Mouse (Mus musculus) frontal cortex, adult 2 months (tissue): ENCODE data around the gene Ms4a4d. TPM values are rescaled to one million over a fixed set of nuclear protein-coding genes. Genes with fewer than 3 reads are reported as not detected.
"Not testable (repeated sequence)": the region's sequence is repeated elsewhere in the genome, so short reads cannot be mapped to it uniquely, and the experiment has no call there.

Experiments used
- DNase-seq, 2 experiments: peaks; one replicate each; pipeline ENCODE4 v3.0.0; 2022; ENCODE audit warnings: low spot score in 1 of 2; ENCODE audit errors: extremely low spot score in 1 of 2
- polyA plus RNA-seq: library from polyadenylated mRNA; depleted of rRNA; stranded (reverse); fragments of >200 nt; gene quantifications from 2 replicates; pipeline ENCODE4 v1.2.3, GENCODE M21; 2012; rRNA removed

Ms4a4d gene
- polyA plus RNA-seq, 1 experiment, result not detected

DNA sequence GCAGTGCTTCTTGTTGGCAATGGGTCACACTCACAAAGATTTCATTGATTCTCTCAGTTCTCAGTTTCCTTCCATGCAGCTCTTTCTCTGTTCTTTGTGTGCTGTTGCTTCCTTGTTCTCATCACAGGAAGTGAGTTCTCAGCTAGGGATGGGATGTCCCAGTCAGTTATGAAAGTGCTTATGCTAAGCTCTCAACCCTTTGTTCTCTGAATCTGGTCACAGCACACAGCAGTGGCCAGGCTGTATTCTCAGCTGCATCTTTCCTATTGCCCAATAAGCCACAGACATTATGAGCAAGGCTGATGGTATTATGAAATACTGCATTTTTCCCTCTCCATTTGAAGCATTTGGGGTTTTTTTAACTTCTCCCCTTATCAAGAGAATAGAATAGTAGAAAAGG, 23.0 kb downstream of the Ms4a4d start:
- not testable (repeated sequence) for DNase-seq

DNA sequence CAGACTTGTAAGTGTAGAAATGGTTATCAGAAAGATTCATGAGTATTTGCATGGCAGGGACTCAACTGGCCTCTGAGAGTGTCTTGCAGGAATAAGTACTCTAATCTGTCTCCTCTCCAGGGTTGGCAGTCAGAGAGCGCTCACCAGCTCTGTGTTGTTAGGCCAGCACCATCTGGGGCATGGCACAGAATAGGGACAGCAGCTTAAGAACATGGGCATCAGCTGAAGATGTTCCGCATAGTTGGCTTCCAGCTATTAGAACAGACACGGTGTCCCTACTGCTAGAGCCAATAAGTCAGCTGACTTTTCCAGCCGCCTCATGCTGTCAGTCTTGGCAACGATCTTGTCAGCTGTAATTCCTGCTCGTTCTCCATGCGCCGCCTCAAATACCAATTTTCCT, 38.4 kb downstream of the Ms4a4d start:
- no peak for DNase-seq

DNA sequence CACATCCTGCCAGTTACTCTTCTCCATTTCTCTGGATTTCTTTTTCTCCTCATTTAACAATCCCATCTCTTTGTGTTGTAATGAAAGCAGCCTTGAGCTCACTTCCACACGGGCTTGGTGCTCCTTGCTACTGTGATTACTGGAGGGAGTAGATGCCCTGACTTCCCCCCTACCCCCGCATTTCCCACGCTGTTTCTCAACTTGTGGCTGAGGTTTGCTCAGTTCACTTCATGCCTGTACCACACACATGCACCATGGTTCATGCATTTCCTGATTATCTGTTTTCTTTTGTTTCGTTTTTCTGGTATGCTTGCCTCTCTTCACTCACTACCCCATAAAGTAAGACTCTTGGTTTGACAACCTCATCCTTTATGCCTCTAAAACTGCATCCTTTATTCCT, 52.6 kb downstream of the Ms4a4d start:
- no peak for DNase-seq

DNA sequence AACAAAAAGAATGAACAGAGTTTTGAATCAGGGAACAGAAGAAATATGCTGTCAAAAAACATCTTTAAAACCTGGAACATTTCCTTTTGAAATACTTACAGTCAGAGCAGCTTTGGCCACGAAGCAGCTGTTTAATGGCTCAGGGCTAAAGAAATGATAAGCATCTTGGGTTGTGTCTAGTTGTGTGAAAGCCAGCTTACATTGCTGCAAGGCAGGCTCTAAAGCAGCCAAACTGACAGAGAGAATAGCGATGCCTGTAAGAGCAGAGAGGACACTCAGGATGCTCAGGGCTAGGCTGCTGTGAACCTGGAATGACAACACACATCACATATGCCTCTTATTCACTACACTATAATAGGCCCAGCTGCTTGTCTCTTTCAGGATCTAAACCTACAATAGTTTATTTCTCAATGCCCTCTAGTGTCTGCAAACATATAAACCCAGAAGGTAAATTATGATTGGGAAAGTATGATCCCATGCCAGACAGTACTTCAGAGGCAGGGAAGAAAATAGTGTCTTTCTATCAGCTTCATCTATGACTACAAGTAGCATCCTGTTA, 53.4 kb downstream of the Ms4a4d start:
- no peak for DNase-seq

DNA sequence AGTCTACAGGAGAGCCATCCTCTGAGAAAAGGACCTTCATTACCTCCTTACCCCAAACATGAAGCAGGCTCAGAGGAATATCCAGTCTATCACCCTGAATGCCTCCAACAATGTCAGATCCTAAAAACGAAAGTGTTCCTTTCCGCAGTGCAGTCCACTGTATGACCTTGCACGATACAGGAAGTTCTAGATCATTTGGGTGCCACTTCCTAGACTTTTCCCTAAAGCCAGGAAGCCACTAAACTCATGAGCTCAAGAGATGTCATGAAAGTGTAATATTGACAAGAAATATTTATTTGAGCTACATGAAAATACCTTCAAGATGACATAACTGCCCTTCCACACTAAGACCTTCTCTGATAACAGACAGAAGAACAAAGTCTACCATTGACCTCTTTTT, 64.7 kb downstream of the Ms4a4d start:
- DNase-seq, result no peak

DNA sequence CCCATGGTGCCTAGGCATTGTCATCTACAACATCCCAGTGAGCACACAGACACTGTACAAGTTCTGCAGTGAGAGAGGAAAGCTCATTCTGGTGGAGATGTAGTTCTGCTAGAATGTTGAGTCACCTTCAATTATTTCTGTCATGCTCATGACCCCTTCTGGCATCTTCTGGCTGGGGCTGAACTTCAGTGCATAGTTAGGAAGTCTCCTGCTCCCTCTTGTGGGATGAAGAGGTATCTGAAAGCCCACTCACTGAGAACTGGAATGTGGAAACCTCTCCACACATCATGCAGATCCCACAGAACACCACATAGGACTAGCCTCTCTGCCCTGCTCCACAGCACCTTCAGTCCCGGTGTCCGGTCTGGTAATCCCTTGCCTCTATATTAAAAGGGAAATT, 65.4 kb downstream of the Ms4a4d start:
- peak in 1 of 2 experiments; percentile 61 for DNase-seq

DNA sequence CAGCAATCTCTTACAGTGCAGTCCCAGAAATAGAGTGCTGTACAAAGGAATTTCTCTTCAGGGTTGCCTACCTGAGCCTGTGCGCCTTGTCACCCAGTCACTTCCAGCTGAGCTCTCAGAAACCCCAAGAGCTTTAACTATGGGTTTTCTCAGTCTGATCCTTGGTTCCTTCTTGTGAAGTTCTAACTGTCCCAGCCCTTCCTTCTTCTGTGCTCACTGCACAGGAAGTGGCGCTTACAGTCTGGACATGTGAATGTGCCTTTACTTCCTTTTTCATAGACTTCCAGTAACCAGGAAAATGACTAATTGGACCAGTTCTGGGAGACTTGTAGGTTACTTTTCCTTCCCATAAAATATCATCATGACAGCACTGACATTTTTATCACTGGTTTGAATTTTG, 68.0 kb downstream of the Ms4a4d start, which contains the start of gene Ms4a6d:
TSS of gene Ms4a6d (minus strand) at position 247 of the 400 bp plus-strand sequence.
- DNase-seq, result no peak

Other genes starting within 250 kb of the Ms4a4d start
- gene Ms4a14, start 222.3 kb upstream of the Ms4a4d start, polyA plus RNA-seq, result 0.08 and 0.18 TPM in 2 replicates
- gene Ms4a7, start 200.7 kb upstream of the Ms4a4d start, polyA plus RNA-seq, result 0.72 and 0.82 TPM in 2 replicates
- gene Ms4a4a, start 161.3 kb upstream of the Ms4a4d start, polyA plus RNA-seq, result 0.18 and 0.21 TPM in 2 replicates
- gene Ms4a4c, start 132.0 kb upstream of the Ms4a4d start, polyA plus RNA-seq, result 0.17 and 0.32 TPM in 2 replicates
- 0.14 and 0.46 TPM in 2 replicates for gene Ms4a4b, start 93.2 kb upstream of the Ms4a4d start, polyA plus RNA-seq
- gene Ms4a6c, start 67.4 kb upstream of the Ms4a4d start, polyA plus RNA-seq, result 0.50 and 0.96 TPM in 2 replicates
- gene Gm8369, start 50.9 kb upstream of the Ms4a4d start, polyA plus RNA-seq, result 0.23 and 1.0 TPM in 2 replicates
- 1.6 and 2.7 TPM in 2 replicates for gene Ms4a6b, start 20.3 kb upstream of the Ms4a4d start, polyA plus RNA-seq
- 1.2 and 2.0 TPM in 2 replicates for gene Ms4a6d, start 68.0 kb downstream of the Ms4a4d start, polyA plus RNA-seq
- not detected in 2 replicates for gene Ms4a2, start 86.9 kb downstream of the Ms4a4d start, polyA plus RNA-seq
- gene Ms4a3, start 104.0 kb downstream of the Ms4a4d start, polyA plus RNA-seq, result not detected in 2 replicates
- not detected in 2 replicates for gene Oosp2, start 123.8 kb downstream of the Ms4a4d start, polyA plus RNA-seq
- not detected in 2 replicates for gene Oosp1, start 154.3 kb downstream of the Ms4a4d start, polyA plus RNA-seq
- gene Oosp3, start 160.3 kb downstream of the Ms4a4d start, polyA plus RNA-seq, result not detected in 2 replicates
- not detected in 2 replicates for gene Gif, start 210.8 kb downstream of the Ms4a4d start, polyA plus RNA-seq
- 36.4 and 41.1 TPM in 2 replicates for gene Mrpl16, start 233.6 kb downstream of the Ms4a4d start, polyA plus RNA-seq